Mouse (Mus musculus): ENCODE measurements around the gene Txk. TPM values are rescaled to one million over a fixed set of nuclear protein-coding genes. Genes with fewer than 3 reads are reported as not detected.

The Txk gene
- total and polyA plus RNA-seq, 3 experiments: 1.9 to 2.0 TPM; not detected in 1

GRCm38 (mm10) chr5:72769841-72770240 is 17.3 kb upstream of the Txk start:
- H3K36me3 ChIP-seq (replicated peaks): peaks cover 65% of the 10 kb centered on the region

DNA sequence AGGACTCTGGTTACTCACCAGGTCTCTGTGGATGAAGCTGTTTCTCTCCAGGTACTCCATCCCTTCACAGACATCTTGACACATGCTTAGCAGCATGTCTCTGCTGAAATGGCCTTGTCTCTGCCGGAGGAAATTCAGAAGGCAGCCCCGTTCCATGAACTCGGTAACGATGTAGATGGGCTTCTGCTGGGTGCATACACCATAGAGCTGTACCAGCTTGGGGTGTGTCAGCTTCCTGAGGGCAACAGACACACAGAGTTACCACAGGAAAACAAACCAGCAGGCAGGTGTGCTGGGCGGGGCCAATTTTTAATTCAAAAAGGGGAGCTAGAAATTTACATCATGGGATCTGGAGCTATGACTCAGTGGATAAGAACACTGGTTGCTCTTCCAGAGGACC is 11.0 kb upstream of the Txk start:
- H3K36me3 ChIP-seq (replicated peaks): peaks cover 54% of the 10 kb centered on the region
- DNase-seq (ENCODE audit: low spot score) (no peak), ATAC-seq (ENCODE audit: extremely low read depth, insufficient number of reproducible peaks, low FRiP score, poor library complexity, severe bottlenecking) (no peak)

More at GRCm38 (mm10) chr5:72769841-72770240, 17.3 kb upstream of the Txk start:
- H3K9me3 ChIP-seq (replicated peaks): no peaks in the 10 kb centered on the region
- H3K27me3 ChIP-seq (ENCODE audit: insufficient read depth, low read length): no peaks in the 10 kb centered on the region
- no peak for DNase-seq (ENCODE audit: low spot score)
- ATAC-seq (ENCODE audit: extremely low read depth, insufficient number of reproducible peaks, low FRiP score, poor library complexity, severe bottlenecking): no peak
- H3K4me3 ChIP-seq (ENCODE audit: low read depth, low read length): no peak overlapping the region
- H3K4me1 ChIP-seq (ENCODE audit: insufficient read depth, low read depth, low read length): peaks cover 9% of the 10 kb centered on the region
- TF ChIP-seq POLR2AphosphoS5 (IDR thresholded peaks at IDR 0.05; ENCODE audit: insufficient replicate concordance, low read depth, low read length) (no peak), TAL1 (conservative IDR thresholded peaks at IDR 0.05; ENCODE audit: low read depth, low read length) (no peak), GATA1 (IDR thresholded peaks at IDR 0.05; ENCODE audit: borderline replicate concordance, low read length) (no peak), CTCF (IDR thresholded peaks at IDR 0.05; ENCODE audit: low read depth, low read length) (no peak), GATA2 (IDR thresholded peaks at IDR 0.05; ENCODE audit: borderline replicate concordance, low read depth, low read length) (no peak)

GRCm38 (mm10) chr5:72763025-72763424 is 10.4 kb upstream of the Txk start:
- Histone ChIP-seq H3K27me3 (ENCODE audit: insufficient read depth, low read length) (no peaks in the 10 kb centered on the region), H3K9me3 (replicated peaks) (no peaks in the 10 kb centered on the region), H3K36me3 (replicated peaks) (peaks cover 54% of the 10 kb centered on the region), H3K4me1 (ENCODE audit: insufficient read depth, low read depth, low read length) (peaks cover 71% of the 10 kb centered on the region), H3K4me3 (ENCODE audit: low read depth, low read length) (no peak overlapping the region; the same call in 1 of the 2 replicates)
- ATAC-seq (ENCODE audit: extremely low read depth, insufficient number of reproducible peaks, low FRiP score, poor library complexity, severe bottlenecking): peak; percentile 55
- TF ChIP-seq POLR2AphosphoS5 (IDR thresholded peaks at IDR 0.05; ENCODE audit: insufficient replicate concordance, low read depth, low read length) (no peak), TAL1 (conservative IDR thresholded peaks at IDR 0.05; ENCODE audit: low read depth, low read length) (no peak), CTCF (IDR thresholded peaks at IDR 0.05; ENCODE audit: low read depth, low read length) (no peak), GATA1 (IDR thresholded peaks at IDR 0.05; ENCODE audit: borderline replicate concordance, low read length) (no peak), GATA2 (IDR thresholded peaks at IDR 0.05; ENCODE audit: borderline replicate concordance, low read depth, low read length) (no peak)
- no peak for DNase-seq (ENCODE audit: low spot score)

More for the DNA sequence above, 11.0 kb upstream of the Txk start:
- H3K4me3 ChIP-seq (ENCODE audit: low read depth, low read length): no peak overlapping the region; the same call in 1 of the 2 replicates
- TF ChIP-seq POLR2AphosphoS5 (IDR thresholded peaks at IDR 0.05; ENCODE audit: insufficient replicate concordance, low read depth, low read length) (no peak), GATA2 (IDR thresholded peaks at IDR 0.05; ENCODE audit: borderline replicate concordance, low read depth, low read length) (no peak), GATA1 (IDR thresholded peaks at IDR 0.05; ENCODE audit: borderline replicate concordance, low read length) (no peak), CTCF (IDR thresholded peaks at IDR 0.05; ENCODE audit: low read depth, low read length) (no peak), TAL1 (conservative IDR thresholded peaks at IDR 0.05; ENCODE audit: low read depth, low read length) (no peak)
- H3K4me1 ChIP-seq (ENCODE audit: insufficient read depth, low read depth, low read length): peaks cover 67% of the 10 kb centered on the region
- no peaks in the 10 kb centered on the region for H3K9me3 ChIP-seq (replicated peaks)
- no peaks in the 10 kb centered on the region for H3K27me3 ChIP-seq (ENCODE audit: insufficient read depth, low read length)

GRCm38 (mm10) chr5:72761758-72762157 is 9.2 kb upstream of the Txk start:
- DNase-seq (ENCODE audit: low spot score): no peak
- peaks cover 55% of the 10 kb centered on the region for H3K36me3 ChIP-seq (replicated peaks)
- no peaks in the 10 kb centered on the region for H3K27me3 ChIP-seq (ENCODE audit: insufficient read depth, low read length)
- peaks cover 77% of the 10 kb centered on the region for H3K4me1 ChIP-seq (ENCODE audit: insufficient read depth, low read depth, low read length)
- no peak for TF ChIP-seq TAL1 (conservative IDR thresholded peaks at IDR 0.05; ENCODE audit: low read depth, low read length)
- H3K9me3 ChIP-seq (replicated peaks): no peaks in the 10 kb centered on the region
- no peak overlapping the region for H3K4me3 ChIP-seq (ENCODE audit: low read depth, low read length)
- ATAC-seq (ENCODE audit: extremely low read depth, insufficient number of reproducible peaks, low FRiP score, poor library complexity, severe bottlenecking): no peak

GRCm38 (mm10) chr5:72761237-72761636 is 8.7 kb upstream of the Txk start:
- DNase-seq (ENCODE audit: low spot score) (no peak), ATAC-seq (ENCODE audit: extremely low read depth, insufficient number of reproducible peaks, low FRiP score, poor library complexity, severe bottlenecking) (no peak)
- H3K9me3 ChIP-seq (replicated peaks): no peaks in the 10 kb centered on the region
- no peaks in the 10 kb centered on the region for H3K27me3 ChIP-seq (ENCODE audit: insufficient read depth, low read length)
- peaks cover 57% of the 10 kb centered on the region for H3K36me3 ChIP-seq (replicated peaks)
- no peak overlapping the region for H3K4me3 ChIP-seq (ENCODE audit: low read depth, low read length)
- TF ChIP-seq GATA2 (IDR thresholded peaks at IDR 0.05; ENCODE audit: borderline replicate concordance, low read depth, low read length): no peak
- H3K4me1 ChIP-seq (ENCODE audit: insufficient read depth, low read depth, low read length): peaks cover 82% of the 10 kb centered on the region

GRCm38 (mm10) chr5:72758925-72759924 is 6.6 kb upstream of the Txk start:
- peaks cover 63% of the 10 kb centered on the region for H3K36me3 ChIP-seq (replicated peaks)
- H3K4me3 ChIP-seq (ENCODE audit: low read depth, low read length): peak overlapping the region; percentile 53; the same call in 1 of the 2 replicates
- no peaks in the 10 kb centered on the region for H3K9me3 ChIP-seq (replicated peaks)
- H3K27me3 ChIP-seq (ENCODE audit: insufficient read depth, low read length): no peaks in the 10 kb centered on the region
- peak; percentile 64 for TF ChIP-seq TAL1 (conservative IDR thresholded peaks at IDR 0.05; ENCODE audit: low read depth, low read length)
- TF ChIP-seq CTCF (IDR thresholded peaks at IDR 0.05; ENCODE audit: low read depth, low read length): no peak
- peaks cover 75% of the 10 kb centered on the region for H3K4me1 ChIP-seq (ENCODE audit: insufficient read depth, low read depth, low read length)
- ATAC-seq (ENCODE audit: extremely low read depth, insufficient number of reproducible peaks, low FRiP score, poor library complexity, severe bottlenecking) (peak; percentile 67), DNase-seq (ENCODE audit: low spot score) (peak; percentile 40)

Data from G1E (cell line).